Mouse (Mus musculus) embryonic stem cell, embryonic (primary cell): ENCODE results near the gene Hmcn1.

ENCODE experiments used
- CTCF ChIA-PET, 4 experiments: fragments of 300-600 bp in 2 of 4; fragments of 350-600 bp in 2 of 4; sonication (Branson Sonifier 250); formaldehyde crosslinking; loops; one replicate each; lab custom pipeline; 2022; ENCODE audit warnings: inconsistent platforms in 2 of 4; lab: Charles Lee
- POLR2A ChIA-PET, 4 experiments: fragments of 300-600 bp in 2 of 4; fragments of 350-600 bp in 2 of 4; sonication (Branson Sonifier 250); formaldehyde crosslinking; loops; one replicate each; lab custom pipeline; 2022; ENCODE audit warnings: antibody characterized with exemption in 4 of 4, inconsistent platforms in 1 of 4; lab: Charles Lee

Gene Hmcn1

DNA sequence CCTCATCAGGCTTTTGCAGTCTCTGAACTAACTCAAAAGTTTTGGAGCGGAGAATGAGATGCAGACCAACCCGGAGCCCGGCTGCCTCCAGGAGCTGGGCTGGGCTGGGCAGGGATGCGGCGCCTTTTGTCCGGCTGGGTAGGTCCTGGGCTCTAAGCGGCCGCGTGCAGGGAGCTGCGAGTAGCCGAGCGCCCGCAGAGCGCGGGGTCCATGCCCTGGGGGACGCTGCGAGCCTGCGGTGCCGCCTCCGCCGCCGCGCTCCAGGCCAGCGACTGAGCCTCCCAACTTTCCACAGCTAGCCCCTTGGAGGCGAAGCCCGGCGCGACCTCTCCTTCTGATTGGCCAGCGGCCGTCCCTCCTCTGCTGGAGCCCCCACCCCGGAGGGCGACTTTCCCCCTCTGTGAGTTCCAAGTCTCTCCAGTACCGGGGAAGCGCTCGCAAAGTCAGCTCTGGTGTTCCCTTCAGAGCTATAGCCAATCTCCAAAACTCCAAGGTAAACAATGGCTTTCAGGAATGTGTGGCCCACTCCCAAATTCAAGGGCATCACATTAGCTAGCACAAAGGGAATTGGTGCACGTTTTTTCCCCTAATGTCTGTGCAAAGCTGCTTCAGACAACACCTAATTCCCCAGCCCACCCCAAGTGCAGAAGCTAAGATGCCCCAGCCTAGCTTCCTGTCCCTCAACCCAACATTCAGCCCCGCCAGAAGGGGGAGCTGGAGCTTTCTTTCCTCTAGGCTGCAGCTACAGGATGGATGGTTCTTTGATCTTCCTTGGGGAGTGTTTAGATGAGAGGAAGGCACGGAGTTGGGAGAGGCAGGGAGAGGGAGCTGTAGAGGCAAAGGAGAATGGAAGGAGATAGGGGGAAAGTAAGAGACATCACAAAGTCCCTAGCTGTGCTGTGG, at the start of gene Hmcn1:
TSS of gene Hmcn1 (minus strand) at position 274 of the 903 bp plus-strand sequence.
- ChIA-PET POLR2A (interaction anchor here (0.6 to 1.7 kb wide), 17 partner anchors 8 to 762 kb away, joined by 3 to 6 read pairs (median 3); partner anchors contain the start of genes Edem3 (in 1 of the 4), Ivns1abp (in 1 of the 4), Odr4 (in 1 of the 4) and Tpr (in 1 of the 4)), CTCF (interaction anchor here (0.5 to 1.9 kb wide), 16 partner anchors 14 to 1708 kb away, joined by 3 to 22 read pairs (median 3); partner anchors contain the start of genes Ivns1abp (in 1 of the 4), Odr4 (in 1 of the 4) and Tpr (in 1 of the 4))

DNA sequence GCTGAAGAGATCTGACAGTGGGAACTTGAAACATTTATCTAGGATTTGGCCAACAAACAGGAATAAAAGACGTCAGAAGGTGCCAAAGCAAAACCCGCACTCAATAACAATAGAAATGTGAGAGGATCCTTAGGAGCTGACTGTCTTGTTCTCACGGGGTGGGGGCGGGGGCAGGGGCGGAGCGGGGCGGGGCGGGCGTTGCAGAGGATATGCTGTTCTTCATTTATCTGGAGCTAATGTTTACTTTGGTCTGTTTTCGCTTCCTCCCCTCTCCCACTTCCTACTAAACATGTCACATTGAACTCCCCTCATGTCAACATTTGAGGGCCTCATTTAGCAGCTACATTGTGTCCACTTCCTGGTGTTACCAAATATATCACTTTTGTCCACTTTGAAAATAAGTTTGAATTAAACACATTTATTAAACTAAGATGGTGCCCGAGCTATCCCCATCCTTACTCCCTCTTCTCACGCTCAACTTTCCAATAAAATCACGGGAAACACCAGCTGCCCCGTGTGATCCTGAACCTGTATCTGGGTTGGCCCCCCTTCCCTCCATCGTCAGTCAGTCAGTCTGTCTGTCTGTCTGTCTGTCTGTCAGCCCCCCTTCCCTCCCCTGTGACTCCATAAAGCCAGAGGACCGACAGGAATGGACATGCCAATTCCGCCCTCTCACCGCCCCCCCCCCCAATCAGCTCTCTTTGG, 47.9 kb upstream of the Hmcn1 start:
- CTCF ChIA-PET, result interaction anchor here in 1 of 4 experiments (0.6 kb wide), 1 partner anchor 256 kb away, joined by 6 read pairs; no protein-coding TSS in a partner anchor
- POLR2A ChIA-PET, result interaction anchor here in 1 of 4 experiments (0.6 to 0.7 kb wide), 2 partner anchors 21 to 1339 kb away, joined by 3 to 4 read pairs; no protein-coding TSS in a partner anchor

DNA sequence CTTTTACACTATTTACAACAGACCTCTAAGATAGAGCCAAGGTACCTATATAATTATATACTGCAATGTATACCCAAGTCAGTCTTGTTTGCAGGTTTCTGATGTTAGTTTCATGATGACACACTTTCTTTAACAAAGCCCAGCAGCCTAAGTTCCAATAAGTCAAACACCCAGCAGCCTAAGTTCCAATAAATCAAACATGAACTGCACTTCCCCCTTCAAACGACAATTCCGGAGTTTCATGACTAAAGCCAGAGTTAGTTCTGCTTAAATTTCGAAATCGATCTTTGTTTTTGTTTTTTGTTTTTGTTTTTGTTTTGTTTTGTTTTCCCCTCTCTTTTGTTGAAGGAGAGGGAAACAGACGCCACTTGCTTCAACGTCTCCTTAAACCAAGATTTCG, 47.1 kb upstream of the Hmcn1 start:
- POLR2A ChIA-PET, result interaction anchor here in 1 of 4 experiments (0.6 kb wide), 1 partner anchor 1340 kb away, joined by 4 read pairs; no protein-coding TSS in a partner anchor
- CTCF ChIA-PET, result no interaction called here

GRCm38 (mm10) chr1:151039189-151039588, 46.0 kb upstream of the Hmcn1 start:
- ChIA-PET CTCF (no interaction called here), POLR2A (no interaction called here)

- CTCF ChIA-PET, result no interaction called here
Observed at GRCm38 (mm10) chr1:151038566-151038965, 45.3 kb upstream of the Hmcn1 start.

DNA sequence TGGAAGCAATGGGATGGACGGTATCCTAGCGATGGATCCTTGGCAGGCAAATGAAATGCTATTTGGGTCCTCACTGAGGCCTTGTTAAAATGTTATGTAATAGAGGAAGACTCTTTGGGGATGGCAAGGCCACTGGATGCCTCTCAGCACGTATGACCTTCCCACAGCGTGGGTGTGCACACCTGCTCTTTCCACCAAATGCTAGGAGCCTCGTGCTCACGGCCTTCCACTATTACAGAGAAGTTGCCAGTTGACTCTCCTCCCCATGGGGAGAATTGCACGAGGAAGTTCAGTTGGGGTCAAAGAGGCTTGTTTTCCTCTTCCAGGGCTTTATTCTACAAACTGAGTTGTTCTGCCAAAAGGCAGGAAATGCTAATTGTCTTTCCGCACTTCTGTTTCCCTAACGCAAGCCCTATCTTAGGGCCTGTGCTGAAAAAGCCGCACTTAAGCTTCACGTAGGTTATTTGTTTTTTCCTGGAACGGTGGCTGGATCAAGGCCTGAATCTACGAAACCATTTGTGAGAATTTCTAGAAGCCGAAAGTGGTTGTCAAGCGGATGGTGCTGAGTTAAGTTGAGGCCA, 43.3 kb upstream of the Hmcn1 start:
- ChIA-PET CTCF (interaction anchor here in 2 of 4 experiments (0.6 to 1.3 kb wide), 2 partner anchors 316 to 358 kb away, joined by 3 to 4 read pairs; no protein-coding TSS in a partner anchor), POLR2A (interaction anchor here in 1 of 4 experiments (1.3 kb wide), 1 partner anchor 43 kb away, joined by 3 read pairs; the partner anchor contains the start of gene Hmcn1)

More at GRCm38 (mm10) chr1:151038566-151038965, 45.3 kb upstream of the Hmcn1 start:
- POLR2A ChIA-PET, result interaction anchor here in 1 of 4 experiments (1.0 kb wide), 1 partner anchor 138 kb away, joined by 3 read pairs; no protein-coding TSS in a partner anchor

- CTCF ChIA-PET, result interaction anchor here in 3 of 4 experiments (0.5 to 1.3 kb wide), 4 partner anchors 317 to 496 kb away, joined by 3 to 7 read pairs (median 4); no protein-coding TSS in a partner anchor
- POLR2A ChIA-PET, result interaction anchor here in 2 of 4 experiments (1.0 to 1.3 kb wide), 2 partner anchors 42 to 314 kb away, joined by 3 to 4 read pairs; partner anchors contain the start of gene Hmcn1 (in 1 of the 2)
Observed at GRCm38 (mm10) chr1:151035766-151036165, 42.5 kb upstream of the Hmcn1 start.

GRCm38 (mm10) chr1:151034993-151035592, 41.9 kb upstream of the Hmcn1 start:
- CTCF ChIA-PET, result interaction anchor here in 3 of 4 experiments (0.8 to 1.3 kb wide), 5 partner anchors 24 to 495 kb away, joined by 3 to 7 read pairs (median 4); no protein-coding TSS in a partner anchor
- POLR2A ChIA-PET, result interaction anchor here in 2 of 4 experiments (1.0 to 1.3 kb wide), 2 partner anchors 42 to 314 kb away, joined by 3 to 4 read pairs; partner anchors contain the start of gene Hmcn1 (in 1 of the 2)

DNA sequence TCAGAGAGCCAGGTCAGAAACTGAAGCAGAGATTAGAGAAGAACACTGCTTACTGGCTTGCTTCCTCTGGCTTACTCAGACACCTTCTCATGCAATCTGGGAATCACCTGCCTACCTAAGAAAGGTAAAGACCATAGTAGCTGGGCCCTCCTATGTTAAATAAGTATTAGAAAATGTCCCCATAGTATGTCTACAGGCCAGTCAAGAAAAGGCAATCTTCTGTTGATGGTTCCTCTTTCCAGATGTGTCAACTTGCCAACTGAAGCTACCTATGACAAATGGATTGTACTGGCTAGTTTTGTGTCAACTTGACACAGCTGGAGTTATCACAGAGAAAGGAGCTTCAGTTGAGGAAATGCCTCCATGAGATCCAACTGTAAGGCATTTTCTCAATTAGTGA, 40.1 kb upstream of the Hmcn1 start:
- CTCF ChIA-PET, result interaction anchor here in 1 of 4 experiments (1.0 kb wide), 1 partner anchor 319 kb away, joined by 3 read pairs; no protein-coding TSS in a partner anchor
- POLR2A ChIA-PET, result no interaction called here

DNA sequence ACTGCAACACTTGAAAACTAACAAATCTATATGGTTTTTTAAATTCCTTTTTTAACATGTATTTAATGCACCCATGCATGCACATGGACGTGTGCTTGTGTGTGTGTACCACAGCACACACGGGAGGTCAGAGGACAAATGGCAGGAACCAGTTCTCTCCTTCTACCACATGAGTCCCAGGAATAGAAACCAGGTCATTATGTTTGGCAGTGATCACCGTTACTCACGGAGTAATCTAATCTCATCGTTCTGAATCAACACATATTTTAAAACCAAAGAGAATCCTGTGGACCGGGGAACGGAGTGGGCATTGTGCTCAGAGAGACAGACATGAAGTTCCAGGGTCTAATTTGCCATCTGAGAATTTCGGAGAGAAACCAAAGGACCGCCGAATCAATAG, 38.3 kb upstream of the Hmcn1 start:
- POLR2A ChIA-PET, result no interaction called here
- CTCF ChIA-PET, result interaction anchor here in 1 of 4 experiments (0.6 kb wide), 2 partner anchors 26 to 466 kb away, joined by 3 to 5 read pairs; no protein-coding TSS in a partner anchor

- ChIA-PET CTCF (interaction anchor here in 2 of 4 experiments (0.6 kb wide), 2 partner anchors 26 to 1192 kb away, joined by 3 to 4 read pairs; no protein-coding TSS in a partner anchor), POLR2A (no interaction called here)
Observed at GRCm38 (mm10) chr1:151031086-151031485, 37.9 kb upstream of the Hmcn1 start.

- CTCF ChIA-PET, result interaction anchor here in 1 of 4 experiments (1.6 kb wide), 1 partner anchor 14 kb away, joined by 4 read pairs; no protein-coding TSS in a partner anchor
- POLR2A ChIA-PET, result no interaction called here
Observed at GRCm38 (mm10) chr1:151025049-151025773, 32.0 kb upstream of the Hmcn1 start.

DNA sequence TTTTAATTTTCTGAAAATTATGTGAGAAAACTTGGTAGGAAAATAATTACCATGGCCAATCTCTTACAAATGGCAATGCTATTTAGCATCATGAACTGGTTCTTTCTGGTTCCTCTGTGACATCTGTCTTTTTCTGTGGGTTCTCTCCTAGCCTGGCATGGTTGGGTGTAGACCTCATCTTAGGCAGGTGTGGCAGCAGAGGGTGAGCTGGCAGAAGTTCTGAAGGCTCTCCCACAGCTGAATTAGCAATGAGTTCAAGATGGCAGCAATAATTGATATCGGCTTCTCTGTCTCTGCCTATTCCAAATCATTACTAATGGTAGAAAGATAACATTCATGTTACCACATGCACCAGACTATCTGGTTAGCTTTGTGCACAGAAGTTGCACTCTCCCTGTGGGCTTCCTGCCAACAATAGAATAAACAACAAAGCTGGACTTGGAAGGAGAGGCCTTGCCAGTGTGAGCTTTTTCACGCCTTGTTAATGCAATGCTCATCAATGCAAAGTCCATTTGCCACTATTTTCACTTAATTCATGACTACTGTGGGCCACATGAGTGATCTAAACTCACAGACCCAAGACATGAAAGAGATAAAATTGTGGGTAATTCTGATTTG, 26.1 kb upstream of the Hmcn1 start:
- CTCF ChIA-PET, result interaction anchor here in 1 of 4 experiments (1.6 kb wide), 1 partner anchor 8 kb away, joined by 5 read pairs; no protein-coding TSS in a partner anchor
- POLR2A ChIA-PET, result interaction anchor here in 1 of 4 experiments (1.2 kb wide), 2 partner anchors 22 to 158 kb away, joined by 3 to 4 read pairs; no protein-coding TSS in a partner anchor

- ChIA-PET CTCF (interaction anchor here in 3 of 4 experiments (0.6 to 2.1 kb wide), 28 partner anchors 9 to 1779 kb away, joined by 3 to 22 read pairs (median 4); partner anchors contain the start of gene Hmcn1 (in 2 of the 3)), POLR2A (interaction anchor here in 1 of 4 experiments (0.7 to 1.2 kb wide), 2 partner anchors 10 to 17 kb away, joined by 3 to 4 read pairs; partner anchors contain the start of gene Hmcn1)
Observed at GRCm38 (mm10) chr1:151011056-151011455, 17.8 kb upstream of the Hmcn1 start.

DNA sequence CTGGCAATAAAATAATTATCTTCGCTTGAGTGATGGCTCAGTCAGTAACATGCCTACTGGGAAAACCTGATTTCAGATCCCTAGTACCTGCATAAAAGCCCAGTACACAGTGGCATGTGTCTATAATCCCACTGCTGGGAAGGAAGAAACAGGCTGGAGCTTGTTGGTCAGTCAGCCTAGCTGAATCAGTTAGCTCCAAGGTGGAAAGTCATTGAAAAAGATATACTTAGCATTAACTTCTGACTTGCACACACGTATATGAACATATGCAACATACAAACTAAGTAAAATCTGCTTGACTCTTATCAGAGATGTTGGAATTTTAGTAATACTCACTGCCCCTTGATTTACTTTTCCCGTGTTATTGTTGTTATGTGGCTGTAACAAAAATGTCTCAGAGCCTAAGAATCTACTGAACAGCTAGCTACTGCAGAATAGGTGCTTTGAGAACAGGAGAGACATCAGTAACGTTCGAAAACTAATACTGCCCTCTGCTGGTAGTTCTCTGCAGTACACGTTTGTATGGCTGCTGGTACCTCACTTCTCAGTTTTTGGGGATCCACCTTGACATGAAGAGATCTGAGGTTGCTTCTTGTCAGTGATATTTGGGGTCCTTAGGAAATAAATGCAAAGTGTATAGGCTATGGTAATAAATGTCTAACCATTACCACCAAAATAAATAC, 16.0 kb upstream of the Hmcn1 start:
- POLR2A ChIA-PET, result interaction anchor here in 1 of 4 experiments (0.6 kb wide), 1 partner anchor 235 kb away, joined by 4 read pairs; no protein-coding TSS in a partner anchor

More for the DNA sequence above, 16.0 kb upstream of the Hmcn1 start:
- CTCF ChIA-PET, result interaction anchor here (0.5 to 1.3 kb wide), 14 partner anchors 16 to 543 kb away, joined by 3 to 6 read pairs (median 4); partner anchors contain the start of genes Hmcn1 (in 1 of the 4) and Prg4 (in 1 of the 4)
